Mouse (Mus musculus) left cerebral cortex, adult 9 months (tissue): ENCODE data around the gene Gm21903.
"Not testable (repeated sequence)": the region's sequence is repeated elsewhere in the genome, so short reads cannot be mapped to it uniquely, and the experiment has no call there.

ENCODE experiments used
- DNase-seq, 2 experiments: peaks; one replicate each; pipeline ENCODE4 v3.0.0; 2022; ENCODE audit warnings: low spot score in 2 of 2

The Gm21903 gene

GRCm38 (mm10) chr17:39043241-39043640 is at the start of gene Gm21903:
TSS of gene Gm21903 (minus strand) at chr17:39043341.
- DNase-seq: no peak

- DNase-seq: no peak
Measured at GRCm38 (mm10) chr17:39076937-39077336, 33.8 kb upstream of the Gm21903 start, which contains the start of gene Esp23. TSS of gene Esp23 (minus strand) at chr17:39077037.

GRCm38 (mm10) chr17:39063641-39064040 is 20.5 kb upstream of the Gm21903 start:
- no peak for DNase-seq

GRCm38 (mm10) chr17:39036395-39036794 is 6.7 kb downstream of the Gm21903 start, which contains the start of gene Esp24:
TSS of gene Esp24 (plus strand) at chr17:39036695.
- DNase-seq: not testable (repeated sequence)

- DNase-seq: no peak
Measured at GRCm38 (mm10) chr17:39017184-39017583, 26.0 kb downstream of the Gm21903 start.

GRCm38 (mm10) chr17:39010675-39011638 is 32.2 kb downstream of the Gm21903 start:
- no peak for DNase-seq

- DNase-seq: no peak
Measured at GRCm38 (mm10) chr17:39009846-39010245, 33.3 kb downstream of the Gm21903 start.
